Mouse (Mus musculus): ENCODE results near the gene Itgb5. TPM values are rescaled to one million over a fixed set of nuclear protein-coding genes. Genes with fewer than 3 reads are reported as not detected.

The Itgb5 gene
- total RNA-seq, 2 experiments from 2014 or later, result 0.47 TPM; not detected in 1

Other genes starting within 250 kb of the Itgb5 start
- 54.2 and 70.0 TPM in 2 replicates for gene Heg1, start 145.3 kb upstream of the Itgb5 start, total RNA-seq (2014; fragmentation: Nextera tagmentation)
- gene Heg1, start 145.3 kb upstream of the Itgb5 start, total RNA-seq (2017), result 88.3 and 91.5 TPM in 2 replicates
- gene Muc13, start 35.6 kb upstream of the Itgb5 start, total RNA-seq (2014; fragmentation: Nextera tagmentation), result 55.5 and 80.6 TPM in 2 replicates
- 66.2 and 172 TPM in 2 replicates for gene Muc13, start 35.6 kb upstream of the Itgb5 start, total RNA-seq (2017)
- 62.4 and 69.3 TPM in 2 replicates for gene Umps, start 137.4 kb downstream of the Itgb5 start, total RNA-seq (2014; fragmentation: Nextera tagmentation)
- 99.2 and 104 TPM in 2 replicates for gene Umps, start 137.4 kb downstream of the Itgb5 start, total RNA-seq (2017)

Measured in megakaryocyte-erythroid progenitor cell, adult 5-6 weeks (primary cell).